Mouse (Mus musculus) hematopoietic stem cell, adult 5-6 weeks (primary cell): ENCODE results near the gene Atp5e. TPM values are rescaled to one million over a fixed set of nuclear protein-coding genes. Genes with fewer than 3 reads are reported as not detected.

Source experiments
- ATAC-seq, 2 experiments: fragments of 125-278 bp in 1 of 2; replicated peaks in 1 of 2; 2 replicates each; pipeline ENCODE4 v1.8.0; 2016 to 2017; ENCODE audit warnings: inconsistent platforms in 2 of 2, mild to moderate bottlenecking in 2 of 2, moderate number of reproducible peaks in 2 of 2, low read depth in 1 of 2, moderate TSS enrichment in 1 of 2; ENCODE audit not compliant: low FRiP score in 2 of 2, poor library complexity in 2 of 2, severe bottlenecking in 2 of 2, insufficient read depth in 1 of 2, low TSS enrichment in 1 of 2
- total RNA-seq: library from RNA; stranded (forward); fragments of 172-1452, 232-1000 nt; gene quantifications from 2 replicates; pipeline ENCODE4 v1.2.3, GENCODE M21; 2017

Atp5e gene
- total RNA-seq, 1 experiment from 2014 or later, result 153 TPM

DNA sequence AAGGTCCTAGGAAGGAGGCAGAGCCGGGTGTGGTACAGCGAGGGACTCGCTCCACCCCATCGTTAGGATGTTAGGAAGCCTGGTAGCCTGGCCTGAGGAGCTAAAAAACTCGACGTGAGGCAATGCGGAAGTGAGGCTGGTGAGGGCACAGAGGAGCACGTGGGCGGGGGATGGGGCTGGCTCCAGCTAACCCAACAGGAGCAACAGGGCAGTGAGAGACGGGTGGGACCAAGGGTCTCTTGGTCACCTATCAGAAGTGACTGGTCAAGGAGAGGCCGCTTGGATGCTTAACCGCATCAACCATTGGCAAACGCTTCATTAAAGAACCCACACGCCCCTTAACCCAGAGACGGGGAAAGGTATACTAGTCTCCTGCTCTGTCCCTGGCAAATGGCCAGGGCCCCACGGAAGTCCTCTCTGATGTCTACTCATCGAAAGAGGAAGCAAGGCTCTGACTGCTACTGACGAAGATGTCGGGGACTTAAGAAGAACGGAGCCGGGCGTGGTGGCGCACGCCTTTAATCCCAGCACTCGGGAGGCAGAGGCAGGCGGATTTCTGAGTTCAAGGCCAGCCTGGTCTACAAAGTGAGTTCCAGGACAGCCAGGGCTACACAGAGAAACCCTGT lies 27.7 kb downstream of the Atp5e start:
- ATAC-seq, result peak in 1 of 2 experiments; percentile 31; a peak in 1 of 4 replicates

DNA sequence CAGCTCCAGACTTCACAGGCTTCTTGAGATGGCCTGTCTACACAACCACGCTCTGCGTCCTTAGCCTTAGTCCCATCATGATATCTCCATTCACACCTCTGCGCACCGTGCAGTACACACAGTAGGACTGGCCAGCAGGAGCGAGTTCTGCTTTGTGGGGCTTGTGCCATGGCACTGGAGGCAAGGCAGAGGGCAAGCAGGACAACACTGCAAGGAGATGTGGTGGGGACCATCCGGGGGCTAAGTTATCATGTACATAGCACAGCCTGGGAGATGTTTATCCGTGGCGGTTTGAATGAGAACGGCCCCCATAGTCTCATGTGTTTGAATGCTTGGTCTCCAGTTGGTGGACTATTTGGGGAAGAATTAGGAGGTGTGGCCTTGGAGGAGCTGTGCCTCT lies 29.0 kb downstream of the Atp5e start:
- no peak for ATAC-seq

DNA sequence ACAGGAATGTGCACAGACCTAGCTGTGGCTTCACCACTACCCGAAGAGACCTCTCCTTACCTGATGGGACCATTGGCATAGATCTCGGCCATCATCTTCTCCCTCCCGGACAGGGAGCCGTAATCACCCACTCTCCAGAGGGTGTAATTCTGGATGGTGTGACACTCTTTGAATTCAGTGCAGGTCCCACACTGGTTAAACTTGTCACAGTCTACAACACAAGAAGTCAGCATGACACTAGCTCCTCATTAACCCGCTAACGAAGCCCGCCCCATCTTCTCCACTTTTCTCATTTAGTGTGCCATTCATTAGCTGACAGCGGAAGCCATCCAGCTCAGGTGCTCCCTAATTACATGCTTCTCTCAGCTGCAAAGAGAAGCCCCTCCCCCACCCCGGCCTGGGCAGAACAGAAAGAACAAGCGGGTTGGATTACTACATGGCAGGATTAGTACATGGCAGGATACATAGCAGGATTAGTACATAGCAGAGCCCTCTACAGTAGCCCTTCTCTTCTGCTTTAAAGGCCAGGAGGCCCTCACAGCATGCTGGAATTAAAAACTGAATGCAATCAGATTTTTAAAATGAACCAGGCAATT lies 34.8 kb downstream of the Atp5e start:
- ATAC-seq, result no peak

DNA sequence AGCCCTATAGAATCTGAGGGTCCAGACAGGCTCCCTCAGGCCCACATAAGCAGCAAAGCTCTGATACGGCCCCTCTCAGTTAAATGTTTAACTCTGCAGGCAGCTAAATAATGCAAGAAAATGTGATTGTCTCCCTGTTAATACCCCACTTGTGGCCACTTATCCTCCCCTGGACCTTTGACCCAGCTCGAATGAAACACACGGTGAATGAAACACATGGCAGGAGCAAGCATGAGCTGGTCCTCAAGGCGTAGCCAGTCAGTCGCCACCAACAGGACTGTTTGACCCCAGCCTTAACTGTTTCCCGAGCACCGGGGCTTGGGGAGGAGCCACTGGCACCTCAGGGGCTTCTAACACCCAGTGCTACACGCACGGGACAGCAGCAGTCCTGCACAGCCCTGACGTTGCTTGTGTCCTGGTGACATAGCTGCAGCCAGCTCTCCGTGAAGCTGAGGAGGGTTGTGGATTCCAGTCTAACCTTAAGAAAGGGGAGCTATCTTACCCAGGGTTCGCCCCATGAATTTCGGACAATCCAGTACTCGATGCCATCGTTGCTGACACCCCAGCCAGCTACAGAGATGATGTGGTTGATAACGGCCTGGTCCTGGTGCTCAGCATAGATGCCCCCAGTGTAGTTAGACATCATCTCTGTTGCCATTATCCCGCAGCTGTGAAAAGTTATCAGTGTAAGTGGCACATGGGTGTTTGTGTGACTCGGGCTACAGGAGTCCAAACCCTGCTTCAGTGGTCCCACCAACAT lies 35.6 kb downstream of the Atp5e start:
- no peak for ATAC-seq

DNA sequence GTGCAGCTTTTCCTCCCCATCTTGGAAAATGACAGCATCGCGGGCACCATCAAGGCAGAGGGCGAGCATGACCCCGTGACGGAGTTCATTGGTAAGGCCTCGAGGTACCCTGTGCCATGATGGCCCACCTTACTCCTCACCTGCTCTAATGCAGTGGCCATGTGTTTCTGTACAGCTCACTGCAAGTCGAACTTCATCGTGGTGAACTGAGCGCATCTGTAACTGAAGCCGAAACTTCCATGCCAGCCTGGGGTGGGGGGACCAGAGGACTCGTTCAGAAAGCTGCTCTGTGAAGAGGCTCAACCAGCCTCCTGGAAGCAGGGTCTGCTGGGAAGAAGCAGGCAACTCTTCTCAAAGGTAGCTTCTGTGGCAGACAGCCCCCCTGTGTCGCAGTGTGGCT lies 37.0 kb downstream of the Atp5e start:
- no peak for ATAC-seq

DNA sequence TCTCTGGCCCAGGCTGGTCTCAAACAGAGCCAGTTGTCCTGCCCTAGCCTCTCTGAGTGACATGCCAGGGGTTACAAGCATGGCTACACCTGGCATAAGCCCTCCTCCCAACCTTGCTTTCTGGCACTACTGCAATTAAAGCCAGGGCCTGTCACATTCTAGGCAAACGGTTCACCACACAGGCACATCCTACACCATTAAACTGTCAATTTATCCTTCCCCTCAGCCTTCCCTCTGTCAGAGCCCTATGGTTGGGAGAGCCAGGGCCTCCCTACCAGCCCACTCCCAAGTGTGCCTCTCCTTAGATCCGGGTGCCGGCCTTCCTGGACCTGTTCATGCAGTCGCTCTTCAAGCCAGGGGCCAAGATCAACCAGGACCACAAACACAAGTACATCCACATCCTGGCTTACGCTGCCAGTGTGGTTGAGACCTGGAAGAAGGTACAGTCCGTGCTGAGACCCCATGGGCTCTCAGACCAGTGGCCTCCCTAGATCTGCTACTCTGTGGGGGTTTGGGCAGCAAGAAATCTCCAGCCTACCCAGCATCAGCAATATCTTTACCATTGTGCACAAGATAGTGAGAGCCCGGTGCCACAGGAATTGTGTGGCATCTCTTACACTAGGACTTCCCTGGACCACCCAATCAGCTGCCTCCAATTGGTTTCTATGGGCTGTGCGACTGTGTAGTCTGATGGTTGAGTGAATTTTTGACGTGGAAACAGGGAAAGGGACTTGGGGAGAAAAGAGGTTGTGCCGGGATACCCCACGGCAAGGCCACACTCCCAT lies 39.4 kb downstream of the Atp5e start:
- no peak for ATAC-seq

DNA sequence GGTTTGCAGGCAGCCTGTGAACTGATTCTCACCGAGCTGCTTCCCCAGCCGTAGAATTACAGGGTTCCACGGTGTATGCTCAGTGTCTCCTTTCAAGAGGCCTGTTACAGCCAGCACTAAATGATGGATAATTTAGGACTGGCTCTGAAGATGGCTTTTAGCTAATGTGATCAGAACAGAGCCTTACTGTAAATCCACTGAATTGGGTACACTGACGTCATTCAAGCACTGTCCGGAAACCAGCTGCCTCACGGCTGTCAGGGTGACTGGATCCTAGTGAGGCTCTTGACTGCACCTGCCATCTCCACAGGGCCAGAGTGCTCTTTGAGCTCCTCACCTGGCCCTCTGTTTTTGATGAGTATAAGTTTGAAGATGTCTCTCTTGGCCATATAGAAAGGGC lies 42.8 kb downstream of the Atp5e start:
- ATAC-seq, result no peak

DNA sequence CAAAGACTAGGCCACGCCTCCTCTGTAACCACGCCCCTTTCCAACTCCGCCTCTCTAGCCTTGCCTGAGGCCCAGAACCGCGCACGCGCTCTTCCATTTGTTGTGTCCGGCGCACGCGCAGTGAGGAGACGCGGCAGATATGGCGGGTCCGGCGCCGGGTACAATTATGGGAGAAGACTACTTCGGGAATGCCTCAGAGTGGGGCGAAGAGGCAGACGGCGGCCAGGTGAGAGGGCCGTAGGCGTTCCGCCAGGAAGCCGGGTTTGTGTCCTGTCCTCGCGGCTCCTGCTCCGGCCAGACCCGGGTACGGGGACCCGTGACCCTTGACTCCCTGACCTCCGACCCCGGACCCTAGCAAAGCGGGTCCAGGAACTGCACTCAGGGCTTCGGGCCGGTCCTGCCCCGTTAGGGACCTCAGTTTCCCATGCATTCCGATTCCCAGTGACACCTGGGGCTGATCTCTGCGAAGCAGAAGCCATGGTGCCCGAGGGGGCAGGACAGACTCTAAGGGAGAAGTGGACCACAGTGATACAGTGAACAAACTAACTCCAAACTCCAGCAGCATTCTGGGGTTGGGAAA lies 48.1 kb downstream of the Atp5e start, which contains the start of gene Nelfcd:
Gene Nelfcd, plus strand, starts transcription at position 74 of the 580 bp plus-strand sequence.
- ATAC-seq, result peak; percentile 96 to 98

DNA sequence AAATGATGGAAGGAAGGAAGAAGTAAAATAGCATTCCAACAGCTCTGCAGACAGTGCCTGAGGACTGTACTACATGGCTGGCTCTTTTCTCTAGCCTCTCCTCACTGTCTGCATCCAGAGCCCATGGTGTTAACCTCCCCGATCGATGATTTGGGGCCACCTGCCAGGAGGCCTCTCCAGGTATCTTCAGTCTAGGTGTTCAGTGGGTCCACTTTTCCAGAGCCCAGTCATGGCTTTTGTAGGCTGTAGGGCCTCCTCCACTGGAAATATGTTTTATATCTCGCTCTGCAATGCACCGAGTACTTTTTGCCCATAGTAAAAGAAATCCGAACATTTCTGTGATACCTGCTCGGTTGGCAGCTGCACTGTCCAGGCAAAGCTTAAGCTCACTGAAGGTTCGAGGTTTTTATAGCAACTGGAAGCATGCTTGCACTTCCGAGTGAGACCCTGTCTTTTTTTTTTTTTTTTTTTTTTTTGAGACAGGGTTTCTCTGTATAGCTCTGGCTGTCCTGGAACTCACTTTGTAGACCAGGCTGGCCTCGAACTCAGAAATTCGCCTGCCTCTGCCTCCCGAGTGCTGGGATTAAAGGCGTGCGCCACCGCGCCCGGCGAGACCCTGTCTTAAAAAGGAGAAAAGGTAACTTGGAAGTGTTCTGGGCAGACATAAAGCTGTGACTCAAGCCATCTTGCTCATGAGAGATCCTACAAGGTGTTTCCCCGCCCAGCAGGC lies 48.7 kb downstream of the Atp5e start:
- no peak for ATAC-seq

DNA sequence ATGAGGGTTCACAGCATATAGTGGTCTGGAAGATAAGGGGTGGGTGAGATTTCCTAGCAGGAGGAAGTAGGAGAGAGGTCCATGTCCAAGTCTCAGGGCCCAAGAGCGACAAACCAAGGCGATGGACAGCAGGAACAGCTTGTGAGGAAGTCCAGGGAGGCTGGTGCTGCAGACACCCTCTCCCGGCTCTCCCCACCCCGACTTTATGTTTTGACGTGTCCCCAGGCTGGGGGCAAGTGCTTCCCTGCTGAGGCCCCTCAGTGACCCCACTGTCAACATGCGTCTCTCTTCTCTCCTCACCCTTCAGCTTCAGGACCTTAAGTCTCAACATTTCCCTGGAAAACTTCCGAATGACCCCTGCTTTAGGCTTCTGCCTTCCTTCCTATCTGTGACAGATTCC lies 50.8 kb downstream of the Atp5e start:
- ATAC-seq, result no peak

Other genes with a start within 250 kb of the Atp5e start
- 245 and 262 TPM in 2 replicates for gene Gnas, start 179.8 kb downstream of the Atp5e start, total RNA-seq
- 6.4 and 9.1 TPM in 2 replicates for gene Gm20721, start 117.4 kb downstream of the Atp5e start, total RNA-seq
- gene Nelfcd, start 48.3 kb downstream of the Atp5e start, total RNA-seq, result 43.4 and 50.9 TPM in 2 replicates
- gene Ctsz, start 25.1 kb downstream of the Atp5e start, total RNA-seq, result 85.3 and 109 TPM in 2 replicates
- 1.0 TPM in 1 of 2 replicates, not detected in the other for gene Tubb1, start 13.4 kb downstream of the Atp5e start, total RNA-seq
- 103 and 110 TPM in 2 replicates for gene Prelid3b, start 9.0 kb upstream of the Atp5e start, total RNA-seq
- 12.4 and 15.1 TPM in 2 replicates for gene Zfp831, start 179.4 kb upstream of the Atp5e start, total RNA-seq